Mouse (Mus musculus) 3134 (cell line): Measurements from ENCODE around the gene Topbp1.
"Not testable (repeated sequence)": the region's sequence is repeated elsewhere in the genome, so short reads cannot be mapped to it uniquely, and the experiment has no call there.

ENCODE experiments used
- DNase-seq: peaks from one replicate; pipeline ENCODE4 v3.0.0-alpha.2; 2011; ENCODE audit warnings: low spot score; ENCODE audit not compliant: insufficient read length; ENCODE audit errors: extremely low read depth

The Topbp1 gene

DNA sequence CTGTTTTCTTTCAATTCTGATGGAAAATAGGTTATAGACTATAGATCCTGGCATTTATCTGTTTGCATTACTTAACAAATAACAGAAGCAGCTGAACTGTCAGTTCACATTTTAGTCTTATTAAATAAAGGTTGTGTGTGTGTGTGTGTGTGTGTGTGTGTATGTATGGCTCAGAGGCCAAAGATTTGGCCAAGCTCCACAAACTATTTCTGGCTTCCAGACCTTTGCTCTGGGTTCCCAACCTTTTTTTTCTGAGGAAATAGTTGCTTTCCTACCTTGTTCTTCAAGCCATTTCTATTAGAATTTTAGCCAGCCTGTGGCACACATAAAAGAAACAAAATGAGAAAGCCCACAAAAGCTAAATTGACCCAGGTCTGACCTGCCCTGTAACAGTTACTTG lies 43.8 kb downstream of the Topbp1 start:
- DNase-seq = no peak

DNA sequence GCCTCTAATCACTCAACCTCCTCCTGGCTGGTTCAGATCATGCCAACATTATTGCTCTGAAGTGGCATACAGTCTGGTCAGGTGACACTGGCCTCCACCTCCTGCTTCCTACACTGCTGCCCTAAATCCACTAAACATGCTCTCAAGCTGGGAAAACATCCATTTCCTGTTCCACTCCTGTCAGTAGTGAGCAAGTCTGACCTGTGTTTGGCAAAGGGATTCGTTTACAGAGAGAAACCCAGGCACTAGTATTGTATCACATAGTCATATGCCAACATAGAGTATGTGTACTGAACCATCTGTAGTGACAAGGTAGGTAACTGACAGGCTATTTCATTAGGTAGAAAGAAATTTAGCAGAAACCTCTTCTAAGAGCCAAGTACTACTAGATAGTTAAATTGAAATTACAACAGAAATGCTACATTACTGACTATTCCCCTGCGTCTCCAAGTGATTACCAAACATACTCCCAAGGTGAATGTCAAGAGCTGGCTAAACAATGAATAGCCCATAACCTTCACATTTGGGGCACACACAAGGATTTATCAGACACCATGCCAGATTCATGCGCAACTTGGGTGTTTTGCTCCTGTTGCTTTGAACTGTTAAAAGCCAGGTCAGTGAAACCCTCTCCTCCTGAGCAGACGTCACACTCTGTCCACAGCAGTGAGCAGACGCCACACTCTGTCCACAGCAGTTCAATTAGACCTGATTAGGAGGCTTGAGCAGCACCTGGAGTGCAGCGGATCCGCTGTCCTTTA lies 48.7 kb downstream of the Topbp1 start:
- DNase-seq = not testable (repeated sequence)

DNA sequence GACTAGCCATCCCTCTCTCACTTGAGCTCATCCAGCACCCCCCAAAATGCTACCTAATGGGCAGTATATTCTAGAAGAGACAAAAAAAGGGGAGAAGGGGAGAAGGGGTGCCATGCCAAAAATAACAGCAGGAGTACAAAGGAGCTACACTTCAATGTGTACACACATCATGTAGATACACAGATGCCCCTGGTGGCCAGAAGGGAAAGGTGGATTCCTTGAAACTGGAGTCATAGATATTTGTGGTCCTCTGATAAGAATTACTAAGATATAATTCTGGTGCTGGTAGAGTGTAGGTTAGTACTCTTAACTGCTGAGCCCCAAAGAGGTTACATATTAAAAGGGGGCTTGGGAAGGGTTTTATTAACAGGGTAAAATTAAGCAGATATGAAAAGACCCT lies 52.9 kb downstream of the Topbp1 start:
- no peak for DNase-seq

DNA sequence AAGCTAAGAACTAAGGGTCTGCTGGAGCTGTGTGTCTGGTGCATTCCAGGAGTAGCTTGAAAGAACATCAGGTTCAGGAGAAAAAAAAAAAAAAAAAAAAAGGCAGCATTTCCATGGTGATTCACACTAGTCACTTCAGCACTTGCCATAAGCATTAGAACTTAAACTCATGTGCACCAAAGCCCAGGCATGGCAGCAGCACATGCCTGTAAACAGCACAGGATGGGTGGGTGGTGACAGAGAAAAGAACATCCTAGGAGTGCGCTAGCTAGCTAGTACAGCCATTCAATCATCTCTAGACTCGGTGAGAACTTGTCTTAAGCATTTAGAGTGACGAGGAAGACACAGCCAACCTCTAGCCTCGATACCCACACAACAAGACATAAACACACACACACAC lies 53.5 kb downstream of the Topbp1 start:
- DNase-seq = no peak

DNA sequence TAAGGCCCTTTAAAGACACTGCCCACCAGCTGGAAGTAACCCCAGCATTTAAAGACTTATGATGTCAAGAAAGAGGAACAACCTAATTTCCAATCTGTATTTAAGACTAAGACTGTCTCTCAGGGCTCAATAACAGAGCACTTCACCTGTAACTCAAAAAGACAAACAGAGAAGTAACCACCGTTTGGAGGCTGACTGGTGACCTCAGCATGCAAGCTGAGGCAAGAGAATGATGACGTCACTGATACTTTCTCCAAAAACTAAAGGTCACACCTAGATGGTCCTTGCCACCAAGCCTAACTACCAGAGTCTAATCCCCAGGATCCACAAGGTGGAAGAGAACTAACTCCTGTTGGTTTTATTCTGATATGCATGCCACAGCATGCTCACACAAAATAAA lies 55.6 kb downstream of the Topbp1 start:
- DNase-seq = no peak

DNA sequence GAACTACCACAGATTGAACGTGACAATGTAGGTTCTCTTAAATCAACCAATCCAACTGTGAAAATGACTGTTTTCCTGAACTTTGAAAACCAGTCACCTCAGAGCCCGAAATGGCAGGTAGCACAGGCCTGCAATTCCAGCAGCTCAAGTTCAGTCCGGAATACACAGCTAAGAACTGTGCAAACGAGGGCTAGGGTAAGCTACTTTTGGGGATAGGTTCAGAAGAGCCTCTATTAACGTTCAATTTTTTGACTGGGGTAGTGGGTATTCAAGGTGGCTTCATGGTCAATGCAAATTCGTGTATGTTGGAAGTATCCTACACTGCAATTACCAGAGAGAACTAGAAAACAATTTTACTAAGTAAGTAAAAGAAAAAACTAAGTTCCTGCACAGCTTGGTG lies 58.1 kb downstream of the Topbp1 start:
- no peak for DNase-seq

DNA sequence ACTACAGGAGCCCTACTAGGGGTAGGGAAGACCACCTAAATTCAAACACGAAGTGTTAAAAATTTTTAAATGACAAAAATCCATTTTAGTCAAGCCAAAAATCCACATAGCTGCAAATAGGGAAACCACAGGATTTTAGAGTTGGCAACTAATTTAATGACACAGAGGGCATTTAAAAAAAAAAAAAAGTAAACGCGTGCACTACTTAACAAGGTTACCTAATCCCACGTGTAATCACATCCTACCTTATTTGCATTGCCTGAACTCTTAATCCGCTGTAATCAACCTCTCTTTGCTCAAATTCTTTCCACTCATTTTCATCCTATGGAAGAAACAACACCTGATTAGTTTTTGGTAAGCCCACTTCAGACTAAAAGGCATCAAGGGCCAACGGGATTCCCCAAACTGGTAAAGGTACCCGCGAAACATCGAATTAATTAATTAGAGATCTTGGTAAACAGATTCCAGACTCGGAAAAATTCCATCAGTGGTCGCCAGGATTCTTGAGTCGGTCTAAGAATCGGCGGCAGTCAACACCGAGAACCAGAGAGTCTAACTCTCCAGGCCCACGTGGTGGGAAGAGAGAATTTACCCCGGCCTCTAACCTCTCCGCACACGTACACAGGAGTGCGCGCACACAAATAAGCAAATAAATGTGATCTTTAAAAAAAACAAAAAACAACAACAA lies 58.9 kb downstream of the Topbp1 start:
- DNase-seq = no peak

DNA sequence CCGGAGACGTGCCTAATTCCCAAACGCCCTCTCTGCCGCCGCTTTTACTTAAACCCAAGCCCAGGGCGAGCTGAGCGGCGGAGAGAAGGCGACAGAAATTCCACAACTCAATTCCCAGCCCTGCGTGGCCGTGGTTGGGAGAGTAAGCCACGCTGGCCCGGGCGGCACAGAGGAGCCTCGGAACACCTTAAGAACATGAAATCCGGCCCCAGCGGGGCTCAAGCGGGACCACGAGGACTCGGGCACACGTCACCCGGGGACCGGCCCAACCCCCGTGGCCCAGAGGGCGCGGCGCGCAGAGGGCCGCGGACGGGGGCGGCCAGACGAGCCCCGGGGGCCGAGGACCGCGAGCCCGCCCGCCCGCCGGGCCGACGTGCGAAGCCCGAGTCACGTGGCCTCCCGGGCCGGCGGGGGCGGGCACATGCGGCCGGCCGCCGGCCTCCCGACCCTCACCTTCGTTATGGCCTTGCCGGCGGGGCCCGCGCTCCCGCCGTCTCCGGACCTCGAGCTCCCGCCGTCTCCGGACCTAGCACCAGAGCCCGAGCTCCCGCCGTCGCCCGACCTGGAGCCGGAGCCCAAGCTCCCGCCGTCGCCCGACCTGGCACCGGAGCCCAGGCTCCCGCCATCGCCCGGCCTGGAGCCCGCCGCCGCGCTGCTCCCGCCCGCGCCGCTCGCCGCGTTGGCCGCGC lies 59.7 kb downstream of the Topbp1 start:
- peak; percentile 73 for DNase-seq

DNA sequence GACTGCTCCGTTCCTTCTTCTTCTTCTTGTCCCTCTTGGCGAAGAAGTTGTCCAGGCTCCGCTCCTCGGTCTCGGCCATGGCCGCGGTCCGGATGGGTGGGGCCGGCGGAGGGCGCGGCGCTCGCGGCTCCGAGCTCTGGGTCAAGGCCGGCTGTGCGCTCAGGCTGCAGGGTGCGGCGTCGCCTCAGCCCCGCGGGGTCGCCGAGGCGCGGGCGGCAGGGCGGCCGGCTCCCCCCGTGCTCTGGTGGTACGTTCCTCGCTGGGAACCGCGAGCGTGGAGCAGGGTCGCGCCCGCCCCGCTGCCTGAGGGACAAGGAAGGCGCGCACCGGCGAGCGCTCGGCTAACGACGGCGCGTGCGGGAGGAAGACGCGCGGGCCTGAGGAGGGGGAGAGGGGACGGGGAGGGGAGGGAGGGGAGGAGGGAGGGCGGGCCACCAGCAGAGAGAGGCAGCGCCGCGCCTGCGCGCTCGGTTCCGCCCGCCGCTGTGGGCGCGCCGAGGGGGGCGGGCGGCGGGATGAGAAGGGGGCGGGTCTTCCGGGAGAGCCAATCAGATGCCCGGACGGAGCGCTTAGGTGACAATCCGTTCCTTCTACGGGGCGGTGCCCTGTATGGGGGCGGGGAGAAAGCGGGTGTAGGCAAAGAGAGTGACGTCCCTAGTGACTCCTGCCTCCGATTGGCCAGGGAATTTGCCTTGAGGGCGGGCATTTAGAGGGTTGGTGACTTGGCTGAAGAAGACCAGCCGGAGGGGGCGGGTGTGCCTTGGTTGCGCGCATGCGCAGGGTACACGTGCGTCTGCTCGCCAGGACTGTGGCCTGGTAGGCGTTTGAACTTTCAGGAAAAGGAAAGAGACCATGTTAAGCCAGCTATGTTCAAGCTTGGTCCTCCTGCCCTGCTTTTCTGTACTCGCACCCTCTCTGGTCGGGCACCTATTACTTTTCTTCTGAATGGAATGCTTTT lies 60.6 kb downstream of the Topbp1 start, which contains the start of gene Cdv3:
Cdv3 (minus strand) TSS at position 551 of the 958 bp plus-strand sequence.
- peak; percentile 97 for DNase-seq

DNA sequence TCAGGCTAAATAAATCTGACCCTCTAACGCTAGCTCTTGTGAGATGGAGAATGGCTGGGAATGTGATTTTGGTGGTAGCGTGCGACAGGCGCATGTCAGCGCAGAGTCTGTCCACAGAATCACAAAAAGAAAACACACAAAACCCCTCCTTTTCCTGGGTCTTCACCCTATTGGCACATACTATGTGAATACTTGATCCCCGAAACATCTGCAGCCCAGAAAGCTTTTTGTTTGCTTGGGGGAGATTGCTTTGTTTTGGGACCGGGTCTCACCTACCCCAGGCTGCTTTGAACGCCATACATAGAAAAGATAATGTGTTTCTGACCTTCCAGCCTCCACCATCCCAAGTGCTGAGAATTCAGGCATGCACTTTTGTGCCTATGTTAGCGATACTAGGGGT lies 61.3 kb downstream of the Topbp1 start:
- DNase-seq = no peak

DNA sequence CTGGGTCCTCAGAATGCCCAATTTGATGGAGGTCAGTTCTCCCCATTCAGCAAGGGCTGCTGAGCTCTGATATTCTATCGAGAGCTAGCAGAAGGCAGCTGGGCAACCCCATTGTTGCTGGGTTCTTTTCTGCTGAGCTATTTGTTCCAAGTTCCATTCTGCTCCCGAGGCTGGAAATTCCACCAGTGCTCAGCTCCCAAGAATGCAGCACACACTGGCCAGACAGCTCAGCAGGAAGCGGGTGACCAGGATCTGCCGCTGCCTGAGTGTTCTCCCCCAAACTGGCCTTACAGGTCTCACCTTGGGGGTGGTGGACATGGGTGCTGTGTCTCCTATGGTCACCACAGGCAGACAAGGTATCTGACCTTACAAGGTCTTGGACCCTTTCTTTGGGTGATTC lies 64.9 kb downstream of the Topbp1 start:
- no peak for DNase-seq

DNA sequence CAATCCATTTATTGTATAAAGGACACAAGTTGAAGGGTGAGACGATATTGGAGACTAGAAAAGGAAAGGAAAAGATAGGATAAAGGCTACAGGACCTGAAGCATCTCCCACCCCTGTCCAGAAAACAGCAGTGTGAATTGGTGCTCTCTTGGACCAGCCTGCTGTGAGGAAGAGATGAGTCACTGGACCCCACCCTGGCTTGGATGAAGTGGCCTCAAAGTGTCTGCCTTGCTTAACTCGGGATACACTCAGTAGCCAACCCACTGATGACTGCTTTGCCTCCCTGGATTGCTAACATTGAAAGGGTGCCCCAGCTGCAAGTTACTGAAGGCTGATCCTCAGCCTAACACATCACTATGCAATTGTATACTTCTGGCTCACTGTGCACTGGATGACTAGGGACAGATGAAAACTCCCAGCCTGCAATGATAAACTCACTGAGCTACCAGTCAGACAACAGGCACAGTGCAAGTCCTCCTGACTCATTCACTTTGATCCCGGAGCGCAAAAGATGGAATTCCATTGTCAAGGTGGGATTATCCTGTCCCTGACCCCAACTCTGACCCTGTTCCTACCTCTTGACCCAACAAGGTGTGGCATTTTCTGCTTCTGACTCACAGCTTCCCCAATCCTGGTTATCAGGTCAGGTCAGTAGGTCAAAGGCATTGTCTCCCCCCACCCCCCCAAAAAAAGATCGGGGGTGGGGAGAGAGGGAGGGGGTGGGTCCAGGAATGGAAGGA lies 67.4 kb downstream of the Topbp1 start:
- peak; percentile 47 for DNase-seq

DNA sequence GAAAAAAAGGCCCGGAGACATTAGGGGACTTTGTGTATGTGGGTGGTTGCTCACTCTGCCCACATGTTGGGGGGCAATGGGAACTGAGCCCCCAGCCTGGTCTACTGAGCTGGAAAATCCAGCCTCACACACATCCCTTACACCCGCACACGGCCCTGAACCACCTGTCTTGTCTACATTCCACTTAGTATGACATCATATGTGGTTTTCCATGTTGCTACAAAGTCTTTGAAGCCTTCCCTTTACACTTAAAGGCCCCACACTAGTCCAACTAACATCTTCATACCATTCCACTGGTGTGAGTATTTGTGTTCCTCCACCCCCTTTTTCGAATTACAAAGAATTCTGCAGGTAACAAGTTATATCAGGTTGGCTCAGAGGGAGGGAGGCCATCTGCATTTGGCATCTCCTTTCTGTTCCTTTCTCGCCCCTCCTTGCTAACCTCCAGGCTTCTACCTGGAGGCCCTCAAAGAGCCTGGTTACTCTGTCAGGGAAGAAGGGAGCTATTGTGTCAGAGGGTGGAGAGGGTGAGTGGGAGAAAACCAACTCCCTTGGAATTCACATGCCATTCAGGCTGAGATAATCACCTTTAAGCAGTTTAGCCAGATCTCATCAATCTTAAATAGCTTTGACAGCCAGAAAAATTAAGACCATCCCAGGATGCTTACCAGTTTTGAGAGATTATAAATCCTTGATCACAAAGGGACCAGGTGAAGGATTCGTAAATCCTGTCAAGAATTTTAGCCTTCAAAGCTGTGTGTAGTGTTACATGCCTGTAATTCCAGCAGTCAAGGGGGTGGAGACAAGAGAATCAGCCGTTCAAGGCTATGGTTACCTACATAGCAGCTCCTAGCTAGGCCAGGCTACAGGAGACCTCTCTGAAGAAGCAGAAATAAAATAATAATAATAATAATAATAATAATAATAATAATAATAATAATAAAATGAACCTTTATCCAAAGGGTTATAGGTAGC lies 71.6 kb downstream of the Topbp1 start:
- DNase-seq = no peak

DNA sequence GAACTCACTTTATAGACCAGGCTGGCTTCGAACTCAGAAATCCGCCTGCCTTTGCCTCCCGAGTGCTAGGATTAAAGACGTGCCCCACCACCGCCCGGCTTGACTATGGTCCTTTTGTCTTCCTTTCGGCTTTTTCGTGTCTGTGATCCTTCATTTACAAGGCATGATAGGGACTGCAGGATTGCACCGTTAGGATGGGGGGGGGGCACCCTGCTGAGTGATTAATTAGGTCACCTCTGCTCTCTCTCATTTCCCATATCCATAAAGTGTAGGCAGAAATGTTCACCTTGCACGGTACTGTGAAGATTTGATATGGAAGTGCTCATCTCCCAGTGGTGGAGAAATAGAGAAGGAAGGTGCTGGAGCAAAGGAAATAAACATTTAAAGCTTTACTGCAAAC lies 73.7 kb downstream of the Topbp1 start:
- no peak for DNase-seq

DNA sequence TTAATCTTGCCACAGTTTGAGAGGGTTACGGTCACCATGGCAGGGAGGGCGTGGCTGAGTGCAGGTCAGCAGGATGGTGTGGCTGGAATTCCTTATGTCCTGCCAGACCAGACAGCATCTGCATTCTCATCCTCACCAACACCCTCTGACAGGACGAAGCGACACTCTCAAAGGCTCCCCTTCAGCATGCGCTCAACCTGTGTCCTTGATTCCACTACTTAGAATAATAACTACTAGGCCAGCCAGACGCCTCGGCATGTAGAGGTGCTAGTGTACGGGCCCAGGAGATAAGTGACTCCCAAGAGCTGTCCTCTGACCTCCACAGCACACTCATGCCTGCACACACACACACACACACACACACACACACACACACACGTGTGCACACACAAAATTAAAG lies 74.2 kb downstream of the Topbp1 start:
- DNase-seq = no peak

DNA sequence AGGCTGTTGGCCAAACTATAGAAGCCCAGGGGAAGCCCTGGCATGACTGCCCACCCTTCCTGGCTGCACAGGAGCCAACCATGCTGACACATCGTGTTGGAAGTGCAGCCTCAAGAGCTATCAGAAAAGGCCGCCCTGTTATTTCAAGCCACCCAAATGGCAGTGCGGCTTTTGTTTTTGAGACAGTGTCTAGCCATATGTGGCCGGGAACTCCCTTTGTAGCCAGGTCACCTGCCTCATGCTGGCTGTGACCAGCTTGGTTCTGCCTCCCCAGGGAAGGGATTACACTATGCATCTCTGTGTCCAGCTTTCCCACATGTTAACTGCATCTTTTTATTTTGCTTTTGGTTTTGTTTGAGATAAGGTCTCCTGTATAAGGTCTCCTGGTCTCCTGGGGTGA lies 75.6 kb downstream of the Topbp1 start:
- DNase-seq = no peak

DNA sequence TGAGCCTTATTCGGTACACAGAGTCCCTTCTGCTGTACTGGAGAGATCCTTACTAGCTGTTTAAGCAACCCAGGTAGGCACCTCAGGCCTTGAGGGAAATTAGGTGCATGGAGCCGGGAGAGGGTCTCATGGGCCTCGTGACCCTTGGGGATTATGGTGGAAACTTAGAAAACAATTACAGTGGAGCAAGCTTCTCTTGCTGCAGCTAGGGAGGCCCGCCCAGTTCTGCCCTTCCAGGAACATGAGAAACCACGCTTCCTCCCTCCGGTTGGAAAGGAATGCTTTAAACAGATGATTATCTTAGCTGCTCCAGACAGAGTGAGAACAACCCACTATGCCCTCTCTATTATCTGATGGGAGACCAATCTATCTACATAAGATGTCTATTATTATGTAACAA lies 78.0 kb downstream of the Topbp1 start:
- DNase-seq = no peak

DNA sequence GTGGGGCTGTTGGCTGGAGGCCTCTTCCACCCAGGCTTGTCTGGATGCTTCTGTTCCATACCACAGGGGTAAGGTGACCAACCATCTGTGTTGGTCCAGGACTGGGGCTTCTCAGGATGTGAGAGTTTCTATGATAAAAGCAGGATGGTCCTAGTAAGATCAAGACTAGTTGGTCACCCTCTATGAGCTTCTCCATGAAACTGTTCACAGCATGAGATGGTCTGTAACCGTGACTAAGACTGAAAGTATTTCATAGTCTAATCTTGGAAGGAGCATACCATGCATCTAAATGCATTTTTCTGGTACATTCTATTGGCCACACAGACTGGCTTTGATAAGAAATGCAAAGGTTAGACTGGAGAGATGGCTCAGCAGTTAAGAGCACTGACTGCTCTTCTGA lies 78.6 kb downstream of the Topbp1 start:
- no peak for DNase-seq
